Mouse (Mus musculus) hindbrain, embryonic 15.5 days (tissue): Measurements from ENCODE around the gene Lgals4. TPM values are rescaled to one million over a fixed set of nuclear protein-coding genes. Genes with fewer than 3 reads are reported as not detected.

Experiments
- ATAC-seq: fragments of 200-750 bp; cut with Nextera tagmentation; 2 replicates; pipeline ENCODE4 v1.8.0; 2017; ENCODE audit warnings: low read depth, moderate number of reproducible peaks, moderate TSS enrichment; ENCODE audit not compliant: low FRiP score
- H3K27ac ChIP-seq: fragments of 300-500 bp; sonication (generic); replicated peaks from 2 replicates; pipeline ENCODE4 v1.5.1; 2015; ENCODE audit warnings: mild to moderate bottlenecking, inconsistent platforms
- H3K27me3 ChIP-seq: fragments of 300-500 bp; sonication (generic); 2 replicates; pipeline ENCODE4 v1.6.1; 2015; ENCODE audit warnings: control low read depth, inconsistent platforms
- H3K36me3 ChIP-seq: fragments of 300-500 bp; sonication (generic); 2 replicates; pipeline ENCODE4 v1.6.1; 2015; ENCODE audit warnings: control low read depth, inconsistent platforms
- H3K4me1 ChIP-seq: fragments of 300-500 bp; sonication (generic); replicated peaks from 2 replicates; pipeline ENCODE4 v1.6.1; 2015; ENCODE audit warnings: control low read depth, inconsistent platforms
- H3K4me2 ChIP-seq: fragments of 300-500 bp; sonication (generic); 2 replicates; pipeline ENCODE4 v1.6.1; 2015; ENCODE audit warnings: moderate library complexity, mild to moderate bottlenecking, inconsistent platforms
- H3K4me3 ChIP-seq: fragments of 300-500 bp; sonication (generic); 2 replicates; pipeline ENCODE4 v1.5.1; 2015; ENCODE audit warnings: mild to moderate bottlenecking, inconsistent platforms
- H3K9ac ChIP-seq: fragments of 300-500 bp; sonication (generic); 2 replicates; pipeline ENCODE4 v1.6.1; 2015; ENCODE audit warnings: inconsistent platforms
- H3K9me3 ChIP-seq: fragments of 300-500 bp; sonication (generic); 2 replicates; pipeline ENCODE4 v1.6.1; 2016; ENCODE audit warnings: control low read depth, inconsistent platforms
- WGBS: fragments of 180-500 bp; shearing (Covaris S2); methylation state at CpG from one replicate; pipeline ENCODE4 v1.1.7; 2015; 5-methylcytosine and 5-hydroxymethylcytosine counted together
- polyA plus RNA-seq: library from polyadenylated mRNA; unstranded; fragments of >200 nt; fragmentation: Nextera tagmentation; extraction: Ambion mirVana; gene quantifications from 2 replicates; pipeline ENCODE4 v1.2.1, GENCODE M21; 2015

Gene Lgals4
- polyA plus RNA-seq, result 5.7 and 7.2 TPM in 2 replicates

DNA sequence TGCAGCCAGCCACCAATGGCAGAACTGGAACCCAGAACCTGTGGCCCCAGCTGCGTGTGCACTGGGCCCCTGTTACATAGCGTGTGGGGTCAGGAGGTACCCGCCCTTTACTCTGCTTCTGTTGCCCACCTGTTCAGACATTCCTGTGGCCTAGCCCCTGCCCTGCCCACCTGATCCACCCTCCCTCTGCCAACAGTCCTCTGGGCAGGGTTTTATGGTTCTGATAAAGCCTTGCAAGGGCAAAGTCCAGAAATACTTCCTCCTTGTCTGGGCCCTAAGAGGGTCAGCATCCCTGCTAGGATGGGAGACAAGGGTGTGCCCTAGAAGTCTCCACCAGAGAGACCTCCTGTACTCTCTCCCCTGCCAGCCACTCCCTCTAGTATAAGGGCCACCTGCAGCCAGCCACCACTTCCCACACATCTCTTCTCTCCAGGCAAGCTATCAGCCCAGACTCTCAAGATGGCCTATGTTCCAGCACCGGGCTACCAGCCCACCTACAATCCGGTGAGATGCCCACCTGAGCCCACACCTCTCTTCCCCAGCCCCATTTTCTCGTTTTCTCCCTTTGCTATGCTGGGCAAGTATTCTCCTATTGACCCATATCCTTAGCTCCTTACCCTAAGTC, at the start of gene Lgals4:
Gene Lgals4, plus strand, starts transcription at position 132 of the 625 bp plus-strand sequence.
- Histone ChIP-seq H3K27ac (no peak within 1 kb of the TSS), H3K9me3 (no peaks in the 10 kb centered on the region), H3K4me2 (no peak within 1 kb of the TSS), H3K4me1 (no peaks in the 10 kb centered on the region), H3K4me3 (no peak within 1 kb of the TSS), H3K9ac (no peak within 1 kb of the TSS), H3K36me3 (peaks cover 13% of the 10 kb centered on the region), H3K27me3 (no peaks in the 10 kb centered on the region)
- WGBS, result 89% methylated on average over 6 of the region's 6 CpGs
- ATAC-seq, result no peak

DNA sequence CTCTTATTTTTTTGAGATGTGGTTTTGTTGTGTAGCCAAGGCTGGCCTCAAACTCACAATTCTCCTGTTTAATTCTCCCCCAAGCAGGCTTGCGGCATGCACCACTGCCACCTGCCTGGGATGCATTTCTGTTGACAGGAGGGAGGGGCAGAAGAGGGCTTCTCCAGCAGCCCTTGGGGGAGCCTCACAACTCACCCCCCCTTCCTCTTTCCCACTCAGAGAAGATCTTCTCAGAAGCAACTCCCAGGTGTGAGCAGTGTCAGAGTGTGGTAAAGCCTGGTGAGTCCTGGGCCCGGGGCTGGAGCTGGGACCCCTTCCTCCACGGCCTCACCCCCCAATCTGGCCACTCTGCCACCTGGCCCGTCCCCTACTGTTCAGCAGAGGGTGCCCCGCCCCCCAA, 48.5 kb upstream of the Lgals4 start:
- Histone ChIP-seq H3K4me1 (peaks cover 3% of the 10 kb centered on the region; the same call in 1 of the 2 replicates), H3K9ac (no peak overlapping the region), H3K27ac (no peak overlapping the region), H3K4me2 (no peak overlapping the region), H3K9me3 (no peaks in the 10 kb centered on the region), H3K4me3 (no peak overlapping the region), H3K36me3 (peaks cover 21% of the 10 kb centered on the region; the same call in 1 of the 2 replicates), H3K27me3 (no peaks in the 10 kb centered on the region)
- 81% methylated on average over 5 of the region's 5 CpGs for WGBS
- no peak for ATAC-seq

DNA sequence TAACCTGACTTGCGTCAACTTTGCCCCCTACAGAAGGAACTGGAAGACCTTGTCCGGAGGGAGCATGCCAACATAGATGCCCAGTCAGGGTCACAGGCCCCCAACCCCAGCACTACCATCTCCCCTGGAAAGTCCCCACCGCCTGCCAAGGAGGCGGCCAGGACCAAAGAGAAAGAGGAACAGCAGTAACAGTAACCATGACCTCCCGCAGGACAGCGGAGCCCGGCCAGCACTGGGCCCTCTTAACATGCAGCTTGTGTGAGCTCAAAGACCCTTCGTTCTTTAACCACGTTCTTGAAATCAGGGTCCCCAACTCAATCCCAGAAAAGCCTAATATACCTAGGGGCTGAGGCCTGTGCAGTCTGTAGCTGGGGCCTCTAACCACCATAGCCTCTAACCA, 45.8 kb upstream of the Lgals4 start:
- no peaks in the 10 kb centered on the region for H3K4me1 ChIP-seq
- 97% methylated on average over 9 of the region's 9 CpGs for WGBS
- H3K4me2 ChIP-seq, result no peak overlapping the region
- no peak for ATAC-seq
- peaks cover 21% of the 10 kb centered on the region; the same call in 1 of the 2 replicates for H3K36me3 ChIP-seq
- no peak overlapping the region for H3K27ac ChIP-seq
- no peak overlapping the region for H3K4me3 ChIP-seq
- H3K9me3 ChIP-seq, result no peaks in the 10 kb centered on the region
- no peaks in the 10 kb centered on the region for H3K27me3 ChIP-seq
- H3K9ac ChIP-seq, result no peak overlapping the region

DNA sequence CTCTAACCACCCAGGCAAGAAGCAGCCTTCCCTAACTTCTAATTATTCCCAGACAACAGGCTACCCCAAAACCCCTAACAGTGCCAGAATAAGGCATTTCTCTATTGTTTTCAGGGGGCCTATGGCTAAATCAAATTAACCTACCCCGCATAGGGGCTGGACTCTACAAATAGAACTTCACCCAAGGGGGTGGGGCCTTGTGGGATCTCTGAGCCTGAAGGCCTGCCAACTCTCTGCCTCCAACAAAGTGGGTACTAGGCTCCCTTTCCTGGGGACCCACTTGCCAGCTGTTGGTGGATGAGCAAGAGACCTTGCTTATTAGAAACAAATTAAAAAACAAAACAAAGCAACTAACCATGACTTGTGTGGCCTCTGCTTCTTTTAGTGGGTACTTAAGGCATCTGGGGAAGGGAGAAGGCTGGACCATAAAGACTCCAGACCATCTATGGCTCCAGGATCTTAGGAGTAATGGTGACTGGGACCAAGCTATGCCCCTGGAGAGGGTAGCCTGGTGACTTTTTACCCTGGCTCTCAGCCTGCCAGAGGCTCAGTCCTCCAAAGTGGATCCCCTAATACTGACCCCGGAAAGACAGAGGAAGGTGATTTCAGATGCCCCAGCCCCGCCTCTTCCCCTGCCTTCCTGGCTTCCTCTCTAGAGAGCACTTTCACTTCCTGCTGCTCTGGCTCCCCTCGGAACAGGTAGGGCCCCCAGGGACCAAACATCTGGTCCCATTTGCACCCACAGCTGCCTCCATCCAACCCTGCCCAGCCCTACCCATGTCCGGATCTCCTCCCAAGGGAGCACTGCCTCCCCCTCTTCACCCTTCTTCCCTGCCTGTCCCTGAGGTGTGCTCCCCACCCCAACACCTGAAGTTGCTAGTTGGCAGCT, 45.1 kb upstream of the Lgals4 start, which contains the start of gene Rinl:
Gene Rinl, plus strand, starts transcription at position 663 of the 889 bp plus-strand sequence.
- no peak for ATAC-seq

DNA sequence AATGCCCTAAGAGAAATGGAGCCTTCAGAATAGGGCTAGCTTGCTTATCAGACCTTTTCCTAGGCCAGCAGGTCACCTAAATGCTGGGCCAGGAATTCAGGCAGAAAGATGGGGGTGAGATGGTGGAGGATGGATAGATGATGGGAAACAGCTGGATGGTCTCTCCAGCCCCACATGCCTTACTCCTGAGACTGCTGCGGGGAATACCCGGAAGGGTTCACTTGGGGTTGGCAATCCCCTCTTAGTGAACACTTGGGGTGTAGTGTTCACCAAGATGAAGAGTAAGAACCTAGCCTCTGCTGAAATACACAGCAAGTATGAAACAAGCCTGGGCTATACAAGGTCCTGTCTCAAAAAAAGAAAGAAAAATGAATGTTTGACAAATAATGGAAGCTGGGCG, 44.4 kb upstream of the Lgals4 start:
- Histone ChIP-seq H3K36me3 (peaks cover 18% of the 10 kb centered on the region; the same call in 1 of the 2 replicates), H3K9ac (no peak overlapping the region), H3K4me2 (no peak overlapping the region), H3K9me3 (no peaks in the 10 kb centered on the region), H3K27me3 (no peaks in the 10 kb centered on the region), H3K4me3 (no peak overlapping the region), H3K4me1 (no peaks in the 10 kb centered on the region), H3K27ac (no peak overlapping the region)
- 98% methylated on average over 3 of the region's 3 CpGs for WGBS
- no peak for ATAC-seq

More for the DNA sequence above, 45.1 kb upstream of the Lgals4 start, which contains the start of gene Rinl:
- Histone ChIP-seq H3K27me3 (no peaks in the 10 kb centered on the region), H3K27ac (no peak within 1 kb of the TSS), H3K4me1 (no peaks in the 10 kb centered on the region), H3K4me2 (no peak within 1 kb of the TSS), H3K9me3 (no peaks in the 10 kb centered on the region), H3K36me3 (peaks cover 20% of the 10 kb centered on the region; the same call in 1 of the 2 replicates), H3K9ac (no peak within 1 kb of the TSS), H3K4me3 (no peak within 1 kb of the TSS)
- 73% methylated on average over 4 of the region's 5 CpGs for WGBS

DNA sequence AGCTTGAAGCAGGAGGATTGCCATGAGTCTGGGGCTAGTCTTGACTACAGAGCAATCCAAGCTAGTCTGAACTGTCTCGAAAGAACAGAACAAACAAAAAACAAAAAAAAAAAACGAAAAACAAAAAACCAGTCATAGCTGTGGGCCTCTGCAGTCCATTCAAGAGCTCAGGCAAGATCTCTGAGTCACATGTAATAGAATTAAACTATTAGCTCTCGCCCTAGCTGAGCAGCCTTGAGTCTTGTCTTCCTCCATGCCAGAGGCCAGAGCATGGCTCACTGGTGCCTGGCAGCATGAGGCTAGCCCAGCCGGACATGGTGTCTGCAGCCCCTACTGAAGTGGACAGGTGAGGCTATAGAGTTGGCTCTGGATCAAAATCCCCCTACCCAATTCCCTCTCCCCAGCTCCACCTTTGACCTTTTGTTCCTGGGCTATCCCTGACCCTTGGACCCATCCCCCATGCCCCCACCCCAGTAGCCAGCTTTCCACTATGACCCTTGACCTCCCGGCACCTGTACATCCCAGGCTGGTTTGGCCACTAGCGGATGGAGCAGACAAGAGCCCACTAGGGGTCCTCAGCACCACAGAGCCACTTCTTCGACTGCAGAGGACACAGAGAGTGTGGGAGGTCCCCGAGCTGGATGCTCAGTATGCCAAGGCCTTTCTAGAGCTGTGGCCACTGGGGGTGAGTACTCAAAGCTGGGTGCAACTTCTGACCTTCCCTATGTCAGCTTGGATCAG, 43.4 kb upstream of the Lgals4 start:
- 56% methylated on average over 8 of the region's 8 CpGs for WGBS
- Histone ChIP-seq H3K4me3 (no peak overlapping the region), H3K36me3 (peaks cover 18% of the 10 kb centered on the region; the same call in 1 of the 2 replicates), H3K9ac (no peak overlapping the region), H3K27ac (no peak overlapping the region), H3K4me2 (no peak overlapping the region), H3K27me3 (no peaks in the 10 kb centered on the region), H3K9me3 (no peaks in the 10 kb centered on the region), H3K4me1 (no peaks in the 10 kb centered on the region)
- ATAC-seq, result no peak

DNA sequence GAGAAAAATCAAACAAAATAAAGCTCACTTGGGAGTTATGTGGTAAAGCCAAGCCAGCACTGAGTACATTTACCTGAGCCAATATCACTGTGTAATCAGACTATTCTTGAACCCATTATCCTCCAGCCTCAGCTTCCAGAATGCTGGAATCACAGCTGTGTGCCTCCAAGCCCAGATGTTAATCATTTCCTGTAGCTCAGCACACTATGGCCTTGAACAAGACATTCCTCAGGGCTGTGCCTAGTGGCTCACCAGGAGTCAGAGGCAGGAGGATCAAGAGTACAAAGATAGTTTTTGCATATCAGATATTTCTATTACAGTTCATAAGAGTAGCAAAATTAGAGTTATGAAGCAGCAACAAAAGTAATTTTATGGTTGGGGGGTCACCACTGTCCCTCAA, 41.9 kb upstream of the Lgals4 start:
- no peak overlapping the region for H3K4me3 ChIP-seq
- peaks cover 8% of the 10 kb centered on the region; the same call in 1 of the 2 replicates for H3K36me3 ChIP-seq
- H3K9ac ChIP-seq, result no peak overlapping the region
- no peak overlapping the region for H3K27ac ChIP-seq
- no peak overlapping the region for H3K4me2 ChIP-seq
- no peaks in the 10 kb centered on the region for H3K9me3 ChIP-seq
- peaks cover 4% of the 10 kb centered on the region; the same call in 1 of the 2 replicates for H3K4me1 ChIP-seq
- ATAC-seq, result no peak
- no peaks in the 10 kb centered on the region for H3K27me3 ChIP-seq

DNA sequence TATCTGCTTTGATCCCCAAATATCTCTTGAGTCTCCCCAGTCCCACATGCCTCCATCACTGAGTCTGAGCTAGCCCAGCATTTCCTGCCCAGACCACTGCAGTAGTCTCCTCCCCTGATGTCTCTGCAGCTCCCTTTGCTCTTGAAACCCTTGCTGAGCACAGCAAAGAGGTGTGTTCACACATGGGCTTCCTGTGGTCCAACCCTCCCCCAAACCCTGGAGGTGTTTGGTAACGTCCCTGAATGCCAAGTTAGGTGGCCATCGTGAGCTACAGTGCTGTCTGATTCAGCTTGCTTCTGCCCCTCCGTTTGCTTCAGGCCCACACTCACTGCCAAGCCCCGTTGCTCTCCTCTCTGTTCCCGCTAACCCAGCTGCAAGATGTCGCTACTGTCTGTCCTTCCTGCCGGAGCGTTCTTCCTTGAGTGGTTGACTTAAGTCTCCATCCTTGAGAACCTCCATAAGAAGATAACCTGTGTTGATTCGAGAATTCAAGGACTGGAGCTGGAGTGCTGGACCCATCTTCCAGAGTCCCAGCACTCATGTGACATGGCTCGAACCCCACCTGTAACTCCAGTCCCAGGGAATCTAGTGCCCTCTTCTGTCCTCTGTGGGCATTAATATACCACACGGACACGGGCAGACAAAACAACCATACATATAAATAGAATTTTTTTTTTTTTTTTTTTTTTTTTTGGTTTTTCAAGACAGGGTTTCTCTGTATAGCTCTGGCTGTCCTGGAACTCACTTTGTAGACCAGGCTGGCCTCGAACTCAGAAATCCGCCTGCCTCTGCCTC, 41.1 kb upstream of the Lgals4 start:
- Histone ChIP-seq H3K9me3 (no peaks in the 10 kb centered on the region), H3K4me3 (no peak overlapping the region), H3K9ac (no peak overlapping the region), H3K36me3 (0 out of 2 replicates have a peak, but pooled peaks cover 4% of the 10 kb centered on the region), H3K27me3 (no peaks in the 10 kb centered on the region), H3K4me2 (no peak overlapping the region), H3K27ac (no peak overlapping the region), H3K4me1 (peaks cover 6% of the 10 kb centered on the region; the same call in 1 of the 2 replicates)
- WGBS, result 88% methylated on average over 14 of the region's 14 CpGs
- ATAC-seq, result no peak

DNA sequence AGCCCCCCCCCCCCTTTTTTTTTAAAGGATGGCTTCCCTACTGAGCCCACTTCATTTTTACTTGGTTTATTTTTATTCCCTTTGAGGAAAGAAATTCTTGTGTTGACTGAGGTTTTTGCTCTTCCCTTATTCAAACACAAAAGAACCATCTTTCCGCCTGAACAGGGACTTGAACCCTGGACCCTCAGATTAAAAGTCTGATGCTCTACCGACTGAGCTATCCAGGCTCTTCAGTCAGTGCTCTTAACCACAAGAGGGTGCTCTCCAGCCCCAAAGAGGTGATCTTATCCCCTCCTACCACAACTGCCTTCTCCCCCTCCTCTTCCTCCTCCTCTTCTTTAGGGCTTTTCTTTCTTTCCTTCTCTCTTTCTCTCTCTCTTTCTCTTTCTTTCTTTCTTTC, 39.8 kb upstream of the Lgals4 start:
- no peak overlapping the region for H3K4me3 ChIP-seq
- no peak for ATAC-seq
- H3K9me3 ChIP-seq, result no peaks in the 10 kb centered on the region
- no peak overlapping the region for H3K4me2 ChIP-seq
- no peaks in the 10 kb centered on the region for H3K27me3 ChIP-seq
- H3K9ac ChIP-seq, result no peak overlapping the region
- WGBS, result 41% methylated on average over 2 of the region's 2 CpGs
- no peak overlapping the region for H3K27ac ChIP-seq
- H3K4me1 ChIP-seq, result peaks cover 6% of the 10 kb centered on the region; the same call in 1 of the 2 replicates
- H3K36me3 ChIP-seq, result no peaks in the 10 kb centered on the region

DNA sequence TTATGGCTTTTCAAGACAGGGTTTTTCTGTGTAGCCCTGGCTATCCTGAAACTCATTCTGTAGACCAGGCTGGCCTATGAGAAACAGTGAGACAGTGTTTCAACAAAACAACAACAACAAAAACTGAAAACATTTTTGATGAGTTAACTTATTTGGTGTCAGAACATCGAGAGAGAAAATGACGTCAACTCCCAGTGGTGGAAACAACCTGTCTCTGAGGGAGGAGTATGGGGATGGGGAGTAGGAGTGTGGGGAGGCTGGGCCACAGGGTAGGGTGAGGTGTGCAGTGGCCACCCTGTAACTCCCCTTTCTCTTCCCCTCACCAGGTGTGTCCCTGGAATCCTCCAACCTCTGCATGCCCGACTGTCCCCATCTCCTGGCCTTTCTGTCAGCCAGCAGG, 39.2 kb upstream of the Lgals4 start:
- H3K27me3 ChIP-seq, result no peaks in the 10 kb centered on the region
- H3K4me2 ChIP-seq, result no peak overlapping the region
- H3K36me3 ChIP-seq, result no peaks in the 10 kb centered on the region
- no peak overlapping the region for H3K4me3 ChIP-seq
- 84% methylated on average over 3 of the region's 3 CpGs for WGBS
- H3K27ac ChIP-seq, result no peak overlapping the region
- H3K9me3 ChIP-seq, result no peaks in the 10 kb centered on the region
- H3K4me1 ChIP-seq, result peaks cover 6% of the 10 kb centered on the region; the same call in 1 of the 2 replicates
- no peak overlapping the region for H3K9ac ChIP-seq
- no peak for ATAC-seq

DNA sequence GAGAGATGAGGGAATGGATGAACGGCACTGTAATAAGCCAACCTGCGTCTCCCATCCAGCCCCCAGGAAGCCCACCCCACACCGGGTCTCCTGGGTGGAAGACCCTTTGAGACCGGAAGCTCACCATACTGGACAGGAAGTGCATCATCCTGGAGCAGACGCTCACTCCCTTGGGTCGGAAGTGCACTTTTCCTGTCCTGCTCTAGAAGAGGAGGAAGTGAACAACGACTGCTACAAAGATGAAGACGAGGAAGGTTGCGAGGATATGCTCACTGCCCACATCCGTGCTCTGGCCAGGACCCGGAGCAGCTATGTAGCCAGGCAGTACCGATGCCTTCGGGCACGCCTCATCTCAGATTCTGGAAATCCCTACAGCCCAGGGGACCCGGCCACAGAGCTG, 37.8 kb upstream of the Lgals4 start:
- H3K27me3 ChIP-seq, result no peaks in the 10 kb centered on the region
- H3K27ac ChIP-seq, result no peak overlapping the region
- H3K4me1 ChIP-seq, result peaks cover 6% of the 10 kb centered on the region; the same call in 1 of the 2 replicates
- H3K9ac ChIP-seq, result no peak overlapping the region
- ATAC-seq, result no peak
- H3K4me3 ChIP-seq, result peak overlapping the region; percentile 8; the same call in 1 of the 2 replicates
- H3K36me3 ChIP-seq, result no peaks in the 10 kb centered on the region
- H3K4me2 ChIP-seq, result peak overlapping the region; percentile 47
- 84% methylated on average over 15 of the region's 15 CpGs for WGBS
- H3K9me3 ChIP-seq, result no peaks in the 10 kb centered on the region
